Mouse (Mus musculus) urinary bladder, postnatal 10 days (tissue): ENCODE results near the gene Cobll1.

Experiments
- DNase-seq: peaks from one replicate; pipeline ENCODE4 v3.0.0; 2022; ENCODE audit warnings: low spot score

Cobll1 gene

DNA sequence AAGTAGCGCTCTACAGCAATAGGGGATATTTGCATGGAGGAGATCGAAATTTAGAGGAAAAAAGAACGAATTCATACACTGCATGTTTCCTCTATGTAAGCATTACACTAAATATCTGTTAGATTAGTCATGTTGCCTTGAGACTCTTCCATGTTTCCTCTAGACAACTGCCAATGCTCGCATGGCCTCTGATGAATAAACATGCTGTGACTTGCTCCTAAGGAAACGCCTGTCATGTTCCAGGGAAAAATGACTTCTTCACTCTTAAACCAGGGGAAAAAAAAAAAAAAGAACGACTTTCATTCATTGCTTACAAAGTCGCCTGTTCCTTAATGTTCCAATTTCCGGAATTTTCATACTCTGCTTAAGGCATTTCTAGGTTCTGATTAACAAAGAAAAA lies 2.1 kb downstream of the Cobll1 start:
- no peak for DNase-seq

DNA sequence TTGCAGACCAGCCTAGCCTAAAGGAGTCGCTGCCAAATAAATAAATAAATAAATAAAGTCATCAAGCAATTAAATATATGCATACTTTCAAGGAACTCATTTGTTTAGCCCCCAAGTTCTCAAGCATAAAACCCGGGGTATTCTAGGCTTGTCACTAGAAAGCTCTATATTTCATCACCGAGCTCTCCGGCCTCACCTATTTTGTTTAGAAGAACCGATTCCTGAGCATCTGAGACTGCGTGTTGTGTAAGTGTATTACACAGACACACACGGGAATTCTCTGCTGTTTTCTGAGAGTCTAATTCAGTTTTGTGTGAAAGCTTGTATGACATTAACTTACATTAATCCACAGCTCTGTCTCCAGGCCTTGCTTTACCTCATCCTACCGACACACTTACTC lies 2.6 kb downstream of the Cobll1 start:
- DNase-seq = no peak

DNA sequence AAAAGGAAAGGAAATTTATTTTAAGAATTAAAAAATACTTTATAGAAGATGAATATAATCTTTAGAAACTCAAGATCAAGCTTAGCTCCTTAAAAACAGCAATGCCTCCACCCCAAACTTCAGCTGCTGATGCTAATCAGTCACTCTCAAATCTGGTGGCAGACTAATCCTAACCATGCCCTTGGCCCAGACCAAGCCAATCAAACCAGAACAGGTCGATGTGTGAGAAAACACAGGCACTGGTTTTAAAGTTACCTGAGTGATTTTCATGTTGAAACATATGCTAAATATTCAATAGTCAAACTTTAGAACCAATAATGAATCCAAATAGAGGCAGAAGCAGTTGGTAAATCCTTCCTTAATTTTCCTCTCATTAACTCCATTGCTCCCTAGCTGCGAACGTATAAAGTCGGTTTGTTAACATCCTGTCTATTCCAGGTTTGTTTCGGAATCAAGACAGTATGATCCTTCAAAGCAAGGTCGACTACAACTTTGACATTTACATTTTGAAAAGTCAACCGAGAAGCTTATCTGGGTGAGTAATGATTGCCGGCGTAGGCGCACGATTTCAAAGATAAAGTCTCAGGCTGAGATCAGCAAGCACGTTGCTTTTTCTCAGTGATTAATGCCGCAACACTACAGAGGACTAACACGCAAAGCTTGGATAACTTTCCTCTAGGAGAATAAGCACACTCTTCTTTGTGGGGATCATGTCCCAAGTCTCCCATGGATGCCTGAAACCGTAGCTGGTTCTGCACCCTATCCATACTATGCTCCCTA lies 6.3 kb downstream of the Cobll1 start:
- DNase-seq = no peak

DNA sequence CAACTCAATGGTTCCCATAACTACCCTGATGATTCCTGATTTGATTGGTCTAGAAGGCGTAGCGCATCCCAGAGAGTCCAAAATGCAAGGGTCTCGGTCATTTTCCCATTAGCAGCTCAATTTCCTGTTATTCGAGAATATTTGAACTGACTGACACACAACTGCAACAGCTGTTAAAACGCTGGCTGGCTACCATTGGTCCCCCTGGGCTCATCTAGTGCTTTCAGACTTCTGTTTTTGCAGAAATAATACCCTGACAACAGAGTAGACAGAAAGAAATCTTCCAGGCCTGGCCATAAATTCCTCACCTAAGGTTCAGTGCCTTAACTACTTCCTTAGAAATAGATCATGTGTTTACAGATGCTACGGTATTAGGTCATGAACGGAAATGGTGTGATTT lies 10.8 kb downstream of the Cobll1 start:
- DNase-seq = no peak

DNA sequence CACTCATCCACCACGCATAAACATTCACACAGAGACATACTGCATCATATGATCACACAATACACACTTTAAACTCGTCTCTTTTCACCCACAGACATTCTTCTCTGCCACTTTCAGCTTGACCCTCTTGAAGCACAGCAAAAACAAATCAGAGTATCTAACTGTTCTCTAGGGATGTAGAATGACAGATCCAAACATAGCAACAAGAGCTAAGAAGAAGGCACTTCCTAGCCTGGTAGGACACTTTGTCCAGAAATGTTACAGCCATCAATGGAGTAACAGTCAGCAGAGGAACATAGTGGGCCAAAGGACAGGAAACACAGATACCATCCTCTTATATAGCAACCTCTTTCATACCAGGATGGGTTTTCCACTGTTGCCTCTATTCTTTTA lies 11.3 kb downstream of the Cobll1 start:
- DNase-seq = no peak

DNA sequence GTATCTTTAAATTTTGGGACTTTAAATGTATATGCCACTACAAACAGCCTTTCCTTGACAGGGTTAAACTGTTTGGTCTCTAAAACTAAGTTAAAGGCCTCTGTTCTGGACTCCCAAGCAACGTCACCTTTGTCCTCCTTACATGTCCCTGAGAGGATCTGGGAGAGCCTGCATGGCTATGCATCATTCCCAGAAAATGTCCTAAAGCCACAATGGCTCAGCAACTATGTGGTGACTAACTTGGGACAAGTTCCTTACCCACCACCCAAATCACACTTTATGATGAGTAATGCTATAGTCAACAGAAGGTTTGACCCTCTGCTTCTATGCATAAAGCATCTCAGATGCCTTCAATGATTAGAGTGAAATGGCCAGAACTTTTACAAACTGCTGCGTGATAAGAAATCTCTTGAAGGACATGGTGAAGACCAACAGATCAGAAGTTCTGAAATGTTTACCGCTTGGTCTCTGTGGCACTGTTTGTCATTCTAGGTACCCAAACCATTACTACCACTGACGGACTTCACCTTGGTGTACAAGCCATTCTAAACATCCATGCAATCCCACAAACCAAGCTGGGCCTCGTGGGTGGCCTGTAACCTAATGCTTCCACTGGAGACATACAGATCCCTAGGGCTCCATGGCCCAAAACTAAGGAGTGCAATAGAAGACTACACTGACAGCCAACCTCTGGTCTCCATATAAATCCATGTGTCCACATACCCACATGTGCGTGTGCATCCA lies 11.9 kb downstream of the Cobll1 start:
- no peak for DNase-seq

DNA sequence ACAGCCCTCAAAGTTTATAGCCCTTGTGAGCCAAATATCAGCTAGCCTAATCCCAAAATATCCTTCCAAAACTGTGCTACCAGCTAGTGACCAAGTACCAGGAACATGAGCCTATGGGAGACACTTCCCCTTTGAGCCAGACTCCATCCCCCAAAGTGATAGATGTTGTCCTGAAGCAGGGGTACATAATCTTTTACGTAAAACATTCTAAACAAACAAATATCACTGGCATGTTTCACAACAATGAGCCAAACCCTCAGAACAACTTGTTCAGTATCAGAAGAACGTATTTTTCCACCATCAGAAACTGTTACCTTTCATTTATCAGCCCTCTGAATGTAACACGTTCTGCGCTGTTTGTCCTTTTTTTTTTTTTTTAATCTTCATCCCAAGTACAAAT lies 12.7 kb downstream of the Cobll1 start:
- DNase-seq = no peak

DNA sequence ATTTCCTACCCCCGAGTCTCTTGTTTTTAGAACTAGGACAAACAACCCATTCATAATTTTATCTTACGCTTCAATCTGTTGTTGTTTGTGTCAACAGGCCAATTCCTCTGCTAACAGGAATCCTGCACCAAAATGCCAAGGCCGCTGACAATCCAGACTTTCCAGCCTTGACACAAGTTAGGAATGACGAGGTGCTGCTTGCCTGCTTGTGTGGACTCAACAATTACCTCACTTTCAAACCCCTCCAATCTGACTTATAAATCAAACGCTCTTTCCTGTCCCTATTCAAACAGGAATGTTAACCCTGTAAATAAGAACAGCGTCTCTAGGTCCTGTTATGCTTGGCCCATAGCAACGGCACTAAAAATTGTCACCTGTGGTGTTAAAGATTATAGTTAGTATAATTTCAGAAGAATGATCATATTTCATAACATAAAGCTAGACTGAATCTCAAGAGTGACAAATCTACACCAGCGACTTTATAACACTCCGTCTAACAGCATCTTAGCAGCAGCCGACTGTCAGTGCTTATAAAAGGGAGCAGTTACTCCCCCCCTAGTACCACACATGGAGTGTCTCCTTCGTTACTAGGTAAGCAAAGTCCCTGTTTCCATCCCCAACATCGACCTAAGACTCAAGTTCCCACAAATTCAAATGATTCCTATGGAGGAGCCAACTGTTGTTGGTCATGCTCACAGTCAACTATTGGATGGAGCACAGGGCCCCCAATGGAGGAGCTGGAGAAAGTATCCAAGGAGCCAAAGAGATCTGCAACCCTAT lies 15.1 kb downstream of the Cobll1 start:
- DNase-seq = no peak

DNA sequence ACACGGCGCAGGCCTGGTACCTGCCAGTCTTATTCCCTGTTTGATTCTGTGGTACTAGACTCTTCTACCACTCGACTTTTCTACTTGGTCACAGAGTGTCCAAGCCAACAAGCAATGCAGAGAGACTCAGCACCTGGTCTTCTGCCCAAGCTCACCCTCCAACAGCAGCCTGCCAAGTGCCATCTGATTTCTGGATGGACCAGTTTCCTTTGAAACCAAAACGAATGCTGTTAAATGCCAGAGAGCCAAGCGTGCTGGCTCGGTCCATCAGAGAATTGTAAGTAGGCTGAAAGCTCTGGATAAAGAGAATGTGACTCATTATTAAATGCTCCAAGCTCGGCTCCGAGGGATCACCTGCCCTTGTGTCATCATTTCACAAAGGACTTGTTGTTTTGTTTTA lies 16.2 kb downstream of the Cobll1 start:
- no peak for DNase-seq

DNA sequence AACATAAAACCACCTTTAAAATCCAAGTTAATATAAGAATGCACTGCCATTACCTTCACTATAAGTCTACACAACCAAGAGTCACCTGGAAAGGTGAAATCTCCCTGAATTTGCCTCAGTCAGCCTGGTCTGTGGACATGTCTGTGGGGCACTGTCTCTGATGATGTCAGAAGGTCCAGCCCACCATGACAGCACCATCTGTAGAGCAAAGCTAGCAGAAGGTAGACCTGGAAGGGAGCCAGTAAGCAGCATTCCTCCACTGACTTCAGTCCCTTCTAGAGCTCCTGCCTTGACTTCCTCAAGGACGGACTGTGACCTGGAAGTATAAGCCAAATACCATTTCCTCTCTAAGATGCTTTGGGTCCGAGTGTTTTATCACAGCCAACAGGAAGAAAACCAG lies 17.6 kb downstream of the Cobll1 start:
- DNase-seq = no peak

DNA sequence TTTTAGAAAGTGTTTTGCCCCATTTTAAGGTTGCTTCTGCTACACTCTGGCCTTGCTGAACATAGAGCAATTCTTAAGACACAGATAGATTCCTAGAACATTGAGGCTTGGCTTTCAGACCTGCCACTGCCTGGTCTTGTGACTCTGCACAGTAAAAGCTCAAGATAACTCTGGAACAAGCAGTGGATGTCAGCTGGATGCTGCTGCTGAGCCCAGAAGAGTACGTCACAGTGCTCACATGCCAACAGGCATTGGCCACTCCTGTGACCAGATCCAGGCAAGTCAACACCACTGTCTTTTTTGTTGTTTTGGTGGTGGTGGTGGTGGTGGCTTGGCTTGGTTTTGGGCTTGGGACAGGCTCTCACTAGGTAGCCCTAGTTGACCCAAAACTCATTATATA lies 18.6 kb downstream of the Cobll1 start:
- no peak for DNase-seq

DNA sequence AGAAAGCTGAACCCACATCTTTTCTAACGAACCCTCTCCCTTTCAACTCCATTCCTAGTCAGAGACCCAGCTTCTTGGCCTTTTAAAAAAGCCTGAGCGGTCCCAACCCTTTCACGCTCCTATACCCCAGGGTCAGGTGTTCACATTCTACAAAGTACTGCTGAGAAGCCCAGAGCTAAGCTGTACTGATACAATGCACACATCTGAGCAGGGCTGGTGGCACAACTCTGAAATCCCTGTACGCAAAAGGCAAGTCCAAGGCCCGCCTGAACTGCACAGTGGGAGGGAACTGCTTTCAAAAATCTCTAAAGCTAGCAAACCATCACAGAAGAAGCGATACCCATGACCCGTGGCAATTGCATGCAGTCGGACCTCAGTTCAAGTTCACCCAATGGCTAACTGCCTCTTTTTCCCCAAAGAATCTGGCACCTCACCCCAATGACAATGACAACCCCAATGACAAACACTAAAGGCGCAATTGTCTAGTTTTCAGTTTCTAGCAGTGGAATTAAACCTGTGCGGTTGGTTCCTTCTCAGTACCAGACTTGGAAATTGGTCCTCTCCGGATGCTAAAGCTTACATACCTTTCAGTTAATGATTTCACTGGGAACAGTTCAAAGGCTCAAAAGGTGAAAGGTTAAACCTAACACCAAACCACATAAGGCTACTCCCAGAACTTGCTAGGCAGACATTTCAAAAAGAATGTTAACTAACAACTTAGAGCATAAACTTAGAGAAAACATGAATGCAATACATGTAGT lies 19.6 kb downstream of the Cobll1 start:
- no peak for DNase-seq

DNA sequence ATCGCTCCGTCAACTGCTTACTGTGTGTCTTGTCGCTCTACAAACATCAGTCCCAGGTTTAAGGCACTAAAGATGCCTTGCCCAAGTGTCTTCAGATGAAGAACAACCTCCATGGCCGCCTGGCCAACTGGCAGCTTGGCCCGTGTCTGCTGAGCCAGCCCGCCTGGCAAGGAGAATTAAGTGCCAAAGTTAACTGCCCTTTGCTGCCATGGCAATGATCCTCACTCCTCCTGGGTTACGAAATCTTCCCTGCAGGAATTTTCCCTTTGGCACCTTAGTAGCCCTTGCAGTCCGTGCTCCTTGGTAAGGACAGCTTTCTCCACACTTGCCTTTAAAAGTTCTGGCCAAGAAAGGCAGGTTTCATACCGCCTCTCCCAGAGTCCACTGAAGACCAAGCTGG lies 20.9 kb downstream of the Cobll1 start:
- DNase-seq = no peak

DNA sequence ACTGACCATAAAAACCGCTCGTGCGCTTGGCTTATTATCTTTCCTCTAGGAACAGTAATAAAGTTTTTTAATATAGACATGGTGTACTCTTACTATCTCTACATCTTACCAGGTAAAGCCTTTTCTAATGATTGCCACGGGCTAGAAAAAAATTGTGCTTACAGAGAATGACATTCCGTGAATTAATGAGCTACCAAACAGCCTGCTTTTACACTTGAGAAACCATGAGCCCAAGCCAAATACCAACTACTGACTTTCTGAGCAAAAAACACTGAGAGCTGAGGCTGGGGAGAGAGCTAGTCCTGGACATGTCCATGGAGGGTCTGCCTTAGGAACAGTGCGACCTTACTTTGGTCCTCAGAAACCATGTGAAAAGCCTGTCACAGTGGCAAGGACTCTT lies 21.5 kb downstream of the Cobll1 start:
- no peak for DNase-seq

DNA sequence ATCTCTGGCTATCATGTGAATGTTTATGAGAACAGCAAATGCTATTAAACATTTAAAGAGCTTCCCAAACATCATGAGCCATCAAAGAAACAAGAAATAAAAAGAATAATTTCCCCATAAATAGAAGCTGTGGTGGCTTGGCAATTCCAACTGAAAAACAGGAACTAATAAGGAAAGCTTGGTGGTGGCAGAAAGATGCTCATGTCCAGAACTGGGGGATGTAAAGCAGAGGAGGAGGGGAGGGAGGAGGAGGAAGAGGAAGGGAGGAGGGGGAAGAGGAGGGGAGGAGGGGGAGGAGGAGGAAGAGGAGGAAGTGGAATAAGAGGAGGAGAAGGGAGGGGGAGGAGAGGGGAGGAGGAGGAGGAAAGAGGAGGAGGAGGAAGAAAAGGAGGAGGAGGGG lies 23.0 kb downstream of the Cobll1 start:
- DNase-seq = no peak

DNA sequence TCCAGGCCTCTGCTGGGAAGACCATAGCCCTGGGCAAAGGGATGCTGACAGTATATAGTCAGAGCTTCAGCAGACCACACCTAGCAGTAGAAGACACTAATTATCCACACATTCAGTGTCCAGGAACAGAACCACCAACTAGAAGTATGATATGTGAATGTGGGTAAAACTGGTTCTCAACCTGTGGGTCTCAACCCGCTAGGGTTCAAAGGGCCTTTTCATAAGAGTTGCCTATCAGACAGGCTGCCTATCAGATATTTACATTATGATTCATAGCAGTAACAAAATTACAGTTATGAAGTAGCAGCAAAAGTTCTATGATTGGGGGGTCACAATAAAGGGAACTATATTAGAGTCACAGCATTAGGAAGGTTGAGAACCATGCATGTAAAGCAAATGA lies 24.6 kb downstream of the Cobll1 start:
- DNase-seq = no peak

DNA sequence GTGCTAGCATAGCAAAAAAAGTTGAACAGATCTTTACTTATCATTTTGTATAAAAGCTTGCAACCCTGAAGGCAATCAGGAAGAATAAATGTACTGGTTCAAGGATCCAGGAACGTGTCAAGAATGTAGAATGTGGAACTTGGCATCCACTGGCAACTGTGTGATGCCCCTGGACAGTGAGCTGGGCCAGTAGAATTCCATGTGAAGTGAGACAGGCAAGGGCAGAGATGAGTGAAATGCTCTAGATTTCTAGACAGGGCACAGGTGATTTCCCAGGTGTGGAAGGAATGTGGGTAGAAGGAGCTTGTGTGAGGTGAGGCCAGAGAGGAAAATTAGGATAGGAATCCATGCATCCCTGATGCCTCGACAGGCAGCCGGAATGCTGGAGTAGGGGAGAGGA lies 25.5 kb downstream of the Cobll1 start:
- no peak for DNase-seq

DNA sequence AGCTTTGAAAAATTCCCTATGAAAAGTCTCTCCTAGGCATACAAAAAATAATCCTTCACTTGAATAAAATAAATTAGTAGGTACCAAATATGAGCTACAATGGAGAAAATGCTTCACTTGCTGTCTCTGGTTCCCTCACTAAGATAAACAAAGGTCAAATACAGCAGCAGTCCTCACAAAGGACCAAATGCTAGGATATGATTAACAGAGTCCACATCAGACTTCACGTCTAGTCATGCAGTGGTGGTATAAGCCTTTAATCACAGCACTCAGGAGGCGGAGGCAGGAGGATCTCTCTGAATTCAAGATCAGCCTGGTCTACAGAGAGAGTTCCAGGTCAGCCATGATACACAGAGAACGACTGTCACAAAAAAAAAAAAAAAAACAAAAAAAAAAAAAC lies 27.6 kb downstream of the Cobll1 start:
- DNase-seq = no peak

DNA sequence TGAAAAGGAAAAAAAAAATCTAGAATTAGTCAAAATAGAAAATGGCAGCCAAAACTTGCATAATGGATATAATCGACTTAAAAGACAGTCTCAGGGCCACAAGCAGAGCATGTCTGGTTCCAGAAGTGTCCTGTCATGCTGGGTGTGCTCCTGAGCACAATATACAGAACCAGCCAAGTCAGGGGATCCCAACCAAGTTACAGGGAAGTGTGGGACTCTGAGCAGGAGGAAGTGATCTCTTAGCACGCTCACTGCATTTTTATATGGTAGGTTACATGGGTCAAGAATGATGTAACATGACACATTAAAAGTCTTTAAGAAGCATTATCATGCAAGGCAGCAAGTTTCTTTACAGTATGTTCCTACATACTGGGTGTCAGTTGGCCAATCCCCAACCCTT lies 31.5 kb downstream of the Cobll1 start:
- no peak for DNase-seq

DNA sequence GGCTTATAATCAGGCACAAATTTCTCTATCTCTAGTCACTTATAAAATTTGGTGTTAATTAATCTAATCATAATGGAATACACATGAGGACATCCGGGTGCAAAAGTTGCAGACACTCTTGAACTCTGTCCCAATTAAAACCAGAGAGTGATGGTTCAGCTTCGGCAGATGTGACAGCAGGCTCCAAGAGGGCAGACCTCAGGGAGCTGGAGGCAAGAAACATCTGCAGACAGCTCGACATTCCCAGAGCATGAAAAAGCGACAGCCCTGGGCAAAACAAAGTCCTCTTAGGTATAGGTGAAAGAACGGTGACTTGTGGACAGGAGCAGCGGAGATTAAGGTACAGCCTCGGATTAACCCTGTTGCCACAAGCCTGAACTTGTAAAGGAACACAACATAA lies 35.5 kb downstream of the Cobll1 start:
- DNase-seq = no peak

DNA sequence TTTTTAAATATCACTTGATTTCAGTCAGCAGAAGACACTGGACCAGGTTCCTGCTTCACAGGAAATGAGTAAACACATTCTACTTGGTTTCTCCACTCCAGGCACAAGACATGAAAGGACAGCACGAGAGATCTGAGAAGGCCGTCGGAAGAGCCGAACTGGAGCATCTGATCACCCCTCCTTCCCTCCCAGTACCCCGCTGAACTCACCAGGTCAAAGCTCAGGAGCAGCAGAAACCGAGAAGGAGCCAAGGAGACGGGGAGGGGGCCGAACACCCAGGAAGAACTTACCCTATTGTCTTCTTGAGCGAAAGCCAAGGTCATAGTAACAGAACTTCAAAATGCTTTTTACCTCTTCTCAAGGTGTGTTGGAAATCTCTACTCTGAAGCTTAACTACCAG lies 39.5 kb downstream of the Cobll1 start:
- no peak for DNase-seq

DNA sequence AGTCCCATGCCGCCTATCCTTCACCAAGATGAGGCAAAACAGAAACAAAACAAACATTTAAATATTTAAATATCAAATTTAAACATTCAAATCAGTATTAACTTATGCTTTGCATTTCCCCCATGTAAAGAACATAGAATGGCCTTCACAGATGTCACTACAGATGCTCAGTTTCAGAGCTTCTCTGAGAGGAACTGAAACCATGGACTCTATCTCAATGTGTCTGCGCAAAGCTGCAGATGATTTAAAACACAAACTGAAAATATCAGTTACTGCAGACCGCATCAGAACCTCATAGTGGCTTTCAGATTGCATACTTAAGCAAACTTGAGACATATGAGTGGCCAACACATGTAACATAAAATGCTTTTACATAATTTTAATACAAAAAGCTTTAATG lies 40.6 kb downstream of the Cobll1 start:
- DNase-seq = no peak
